Mouse (Mus musculus) thymus, adult 2 months (tissue): ENCODE data around the gene Slc50a1.

ENCODE experiments used
- CTCF ChIP-seq: fragments of 200-500 bp; IDR thresholded peaks from 2 replicates; pipeline ENCODE4 v1.5.1; 2012; ENCODE audit warnings: mild to moderate bottlenecking, control low read depth, low read length, moderate library complexity, borderline replicate concordance; ENCODE audit not compliant: control insufficient read depth, poor library complexity, insufficient read depth; ENCODE audit errors: extremely low read depth
- POLR2A ChIP-seq: fragments of 200-500 bp; IDR thresholded peaks from 2 replicates; pipeline ENCODE4 v1.6.1; 2012; ENCODE audit warnings: mild to moderate bottlenecking, low read length, control low read depth, moderate library complexity; ENCODE audit not compliant: control insufficient read depth, poor library complexity, insufficient read depth; ENCODE audit errors: extremely low read depth

DNA sequence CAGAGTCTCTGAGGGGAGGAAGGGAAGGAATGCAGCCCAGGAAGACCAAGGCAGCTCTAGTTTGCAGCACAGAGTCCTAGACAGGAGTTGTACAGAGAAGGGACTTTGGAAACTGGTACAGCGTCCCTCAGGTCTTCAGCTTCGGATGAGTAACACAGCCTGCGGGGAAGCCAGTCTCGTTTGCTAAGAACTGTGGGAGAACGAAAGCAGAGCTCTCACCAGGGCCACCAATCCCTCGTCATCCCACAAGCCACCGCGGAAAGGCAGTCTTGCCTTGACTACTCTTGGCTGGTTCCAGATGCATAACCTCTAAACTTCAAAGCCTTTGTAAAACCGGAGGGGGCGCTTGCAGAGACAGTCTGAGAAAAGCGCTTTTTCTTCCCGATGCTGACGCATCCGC is 29.1 kb upstream of the Slc50a1 start:
- no peak for TF ChIP-seq CTCF
- no peak for TF ChIP-seq POLR2A
